Mouse (Mus musculus) heart, postnatal 0 days (tissue): ENCODE results near the gene F11.

Experiments
- CTCF ChIP-seq: IDR thresholded peaks from 2 replicates; pipeline ENCODE4 v1.5.1; 2016; ENCODE audit warnings: antibody characterized with exemption, control low read depth, low read depth
- EP300 ChIP-seq: IDR thresholded peaks from 2 replicates; pipeline ENCODE4 v1.6.1; 2016; ENCODE audit warnings: antibody characterized with exemption, low read depth

DNA sequence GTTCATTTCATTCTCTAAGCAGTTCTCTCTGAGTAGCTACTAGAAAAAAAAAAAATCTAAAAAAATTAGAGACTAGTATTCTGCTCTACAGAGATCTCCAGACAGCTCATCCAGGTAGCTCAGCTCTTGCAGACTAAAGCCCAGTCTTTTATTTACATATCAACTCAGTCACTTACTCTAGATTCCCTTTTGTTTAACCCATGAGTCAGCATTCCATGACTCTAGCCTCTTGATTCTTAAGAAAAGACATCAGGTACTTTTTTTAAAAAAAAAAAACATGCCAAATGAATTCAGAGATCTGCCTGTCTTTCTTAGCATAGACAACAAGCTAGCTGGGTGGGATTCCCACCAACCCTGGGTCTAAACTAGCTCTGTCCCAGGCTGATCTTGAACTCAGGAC, 6.7 kb upstream of the F11 start:
- TF ChIP-seq CTCF (no peak), EP300 (no peak)
